Mouse (Mus musculus) adrenal gland, adult 2 months (tissue): ENCODE measurements around the gene Dcaf12l1. TPM values are rescaled to one million over a fixed set of nuclear protein-coding genes. Genes with fewer than 3 reads are reported as not detected.
"Not testable (repeated sequence)": the region's sequence is repeated elsewhere in the genome, so short reads cannot be mapped to it uniquely, and the experiment has no call there.

Experiments used
- DNase-seq: peaks from one replicate; pipeline ENCODE4 v3.0.0; 2021
- long read RNA-seq: library from polyadenylated mRNA; stranded (forward); transcript quantifications from one replicate; pipeline ENCODE4 v2.0.0, GENCODE M21; 2021
- polyA plus RNA-seq: library from polyadenylated mRNA; depleted of rRNA; stranded (reverse); fragments of >200 nt; gene quantifications from 2 replicates; pipeline ENCODE4 v1.2.3, GENCODE M21; 2012; rRNA removed
- total RNA-seq, 2 experiments: library from RNA; stranded (reverse); gene quantifications; 2 replicates each; pipeline ENCODE4 v1.2.3; 2021

Dcaf12l1 gene
- 1 to 10 TPM; 2.0 to 3.6 TPM for total RNA-seq
- 4.8 and 4.9 TPM in 2 replicates for polyA plus RNA-seq
- long read RNA-seq, partial matches to known transcripts, result 0 of 5 reads
- long read RNA-seq, other reads (novel, unspliced or antisense), result 0 of 5 reads

DNA sequence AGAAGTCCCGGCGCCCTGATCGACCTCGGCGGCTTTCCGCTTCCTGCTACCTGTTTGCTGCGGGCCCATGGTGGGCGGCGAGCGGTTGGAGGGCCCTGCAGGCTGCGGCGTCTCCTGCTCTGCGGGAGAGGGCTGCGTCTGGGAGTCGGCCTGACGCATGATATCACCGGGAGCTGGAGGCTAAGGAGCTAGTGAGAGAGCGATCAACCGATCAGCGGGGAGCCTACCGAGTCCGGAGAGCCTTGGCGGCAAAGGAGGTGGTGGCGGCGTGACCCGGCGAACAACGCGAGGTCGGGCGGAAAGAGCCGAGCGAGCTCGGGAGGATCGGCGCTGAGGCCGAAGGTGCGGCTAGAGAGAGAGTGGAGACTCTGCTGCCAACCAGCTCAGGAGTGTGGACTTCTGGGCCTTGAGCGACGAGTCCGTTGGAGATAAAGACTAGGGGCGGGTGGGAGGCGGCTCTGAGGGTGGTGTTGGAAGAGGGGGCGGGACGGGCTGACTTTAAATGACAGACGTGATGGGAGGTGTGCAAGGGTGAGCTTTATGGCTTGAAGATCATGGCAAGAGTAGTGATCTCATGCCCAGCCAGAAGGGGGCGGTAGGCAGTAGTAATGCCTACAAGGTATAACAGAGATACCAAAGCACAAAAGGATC lies at the start of gene Dcaf12l1:
TSS of gene Dcaf12l1 (minus strand) at position 437 of the 651 bp plus-strand sequence.
- peak; percentile 68 for DNase-seq

DNA sequence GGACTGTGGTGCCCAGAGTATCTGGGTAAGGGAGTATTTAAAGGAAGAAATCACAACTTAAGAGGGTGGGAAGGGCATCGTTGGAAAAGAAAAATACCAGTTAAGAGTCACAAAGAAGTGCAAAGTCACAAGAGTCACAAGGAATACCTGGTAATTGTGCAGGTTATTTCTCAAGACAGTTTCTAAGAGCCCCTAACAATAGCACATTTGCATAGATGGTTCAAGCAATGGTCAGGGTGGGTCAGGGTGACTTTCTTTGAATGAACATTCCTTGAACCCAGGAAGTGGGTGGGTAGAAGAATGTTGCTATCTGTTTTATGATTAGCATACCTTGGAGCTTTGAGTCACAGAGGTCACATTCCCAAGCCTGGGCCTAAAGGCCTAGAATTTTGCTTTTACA lies 19.4 kb upstream of the Dcaf12l1 start:
- not testable (repeated sequence) for DNase-seq

- DNase-seq, result no peak
Observed at GRCm38 (mm10) chrX:44789036-44789760, 799 bp downstream of the Dcaf12l1 start.
